Mouse (Mus musculus): ENCODE measurements around the gene B3galt4.

GRCm38 (mm10) chr17:33920282-33921097 is 30.8 kb downstream of the B3galt4 start:
- TF ChIP-seq POLR2A (IDR thresholded peaks at IDR 0.05; ENCODE audit: borderline replicate concordance, control insufficient read depth, low read depth, low read length) (peak; percentile 24; the same call in 1 of the 2 replicates), CTCF (IDR thresholded peaks at IDR 0.05; ENCODE audit: control insufficient read depth, insufficient read depth, low read length) (peak; percentile 95)
